In genomic region chr2:25211121-25211670, GRCm38 (mm10) we compare ENCODE assay signal across 8 mouse cellular contexts. TPM values are rescaled to one million over a fixed set of nuclear protein-coding genes. Genes with fewer than 3 reads are reported as not detected.
DNase-seq lines count a peak whose midpoint lies in the region; ATAC-seq and TF ChIP-seq lines count a peak whose summit lies in the region.

Gene Nelfb, minus strand, starts transcription at chr2:25211489.

- H3K9me3 ChIP-seq in forebrain, embryonic 14.5 days (replicated peaks; ENCODE audit: control insufficient read depth, low read length) = no peaks in the 10 kb centered on the region
- H3K9me3 ChIP-seq in liver, postnatal 0 days (ENCODE audit: low read length) = no peaks in the 10 kb centered on the region
- H3K9me3 ChIP-seq in neural tube, embryonic 13.5 days = no peaks in the 10 kb centered on the region

- TF ChIP-seq EP300 in liver, postnatal 0 days (IDR thresholded peaks at IDR 0.05; ENCODE audit: low read depth) = 0 out of 2 replicates have a peak, but pooled peaks have one; percentile 27

- TF ChIP-seq CTCF in liver, postnatal 0 days (IDR thresholded peaks at IDR 0.05; ENCODE audit: low read depth) = no peak

- peaks cover 15% of the 10 kb centered on the region for H3K4me1 ChIP-seq in forebrain, embryonic 14.5 days (ENCODE audit: control insufficient read depth, insufficient read depth, low read length)
- peaks cover 16% of the 10 kb centered on the region for H3K4me1 ChIP-seq in liver, postnatal 0 days (ENCODE audit: insufficient read depth)
- H3K4me1 ChIP-seq in neural tube, embryonic 13.5 days (replicated peaks) = peaks cover 38% of the 10 kb centered on the region

- H3K27ac ChIP-seq in forebrain, embryonic 14.5 days (ENCODE audit: low read depth, low read length) = peak within 1 kb of the TSS; percentile 81
- H3K27ac ChIP-seq in liver, postnatal 0 days (ENCODE audit: low read depth) = peak within 1 kb of the TSS; percentile 89
- peak within 1 kb of the TSS; percentile 92 for H3K27ac ChIP-seq in neural tube, embryonic 13.5 days (replicated peaks)

- peak within 1 kb of the TSS; percentile 93 for H3K4me2 ChIP-seq in forebrain, embryonic 14.5 days (ENCODE audit: low read length)
- H3K4me2 ChIP-seq in liver, postnatal 0 days (ENCODE audit: low read depth, low read length) = peak within 1 kb of the TSS; percentile 77
- H3K4me2 ChIP-seq in neural tube, embryonic 13.5 days = peak within 1 kb of the TSS; percentile 95

- ATAC-seq in forebrain, embryonic 14.5 days = peak; percentile 93
- ATAC-seq in liver, postnatal 0 days = peak; percentile 97
- peak; percentile 94 for ATAC-seq in neural tube, embryonic 13.5 days (ENCODE audit: low read depth)

- peak; percentile 95 for DNase-seq in ES-CJ7 (ENCODE audit: low read depth, low spot score)
- peak; percentile 81 for DNase-seq in cerebellum, adult 11 months
- DNase-seq in forebrain, embryonic 14.5 days (ENCODE audit: low spot score) = peak; percentile 87
- DNase-seq in heart, postnatal 10 days = peak; percentile 94 to 96
- no peak for DNase-seq in large intestine, adult 2 months (ENCODE audit: low read depth, low spot score)
- DNase-seq in liver, postnatal 0 days = peak; percentile 93
- peak; percentile 72 for DNase-seq in telencephalon, adult 2 months (ENCODE audit: low read depth, low spot score)

- H3K27me3 ChIP-seq in forebrain, embryonic 14.5 days (replicated peaks; ENCODE audit: control insufficient read depth, insufficient read depth, low read length) = no peaks in the 10 kb centered on the region
- no peaks in the 10 kb centered on the region for H3K27me3 ChIP-seq in liver, postnatal 0 days (ENCODE audit: insufficient read depth, low read length)
- peaks cover 17% of the 10 kb centered on the region; the same call in 1 of the 2 replicates for H3K27me3 ChIP-seq in neural tube, embryonic 13.5 days

- under 1% methylated on average over 44 of the region's 44 CpGs for WGBS in forebrain, embryonic 14.5 days
- WGBS in large intestine, adult 2 months = under 1% methylated on average over 44 of the region's 44 CpGs
- WGBS in liver, postnatal 0 days (ENCODE audit: insufficient replicate concordance) = 2% methylated on average over 44 of the region's 44 CpGs
- WGBS in neural tube, embryonic 13.5 days = under 1% methylated on average over 44 of the region's 44 CpGs

- peak within 1 kb of the TSS; percentile 89 for H3K4me3 ChIP-seq in forebrain, embryonic 14.5 days (ENCODE audit: low read depth, low read length)
- peak within 1 kb of the TSS; percentile 89 for H3K4me3 ChIP-seq in liver, postnatal 0 days (ENCODE audit: low read depth, low read length)
- peak within 1 kb of the TSS; percentile 90 for H3K4me3 ChIP-seq in neural tube, embryonic 13.5 days

- H3K9ac ChIP-seq in forebrain, embryonic 14.5 days (ENCODE audit: low read length) = peak within 1 kb of the TSS; percentile 91
- H3K9ac ChIP-seq in liver, postnatal 0 days (replicated peaks) = peak within 1 kb of the TSS; percentile 92
- peak within 1 kb of the TSS; percentile 93 for H3K9ac ChIP-seq in neural tube, embryonic 13.5 days

- intact Hi-C loops in heart, postnatal 10 days (cut with DNase I) = no loop called here

- peaks cover 19% of the 10 kb centered on the region for H3K36me3 ChIP-seq in forebrain, embryonic 14.5 days (ENCODE audit: control insufficient read depth, insufficient read depth, low read length)
- H3K36me3 ChIP-seq in liver, postnatal 0 days (replicated peaks; ENCODE audit: insufficient read depth, low read length) = peaks cover 22% of the 10 kb centered on the region
- peaks cover 30% of the 10 kb centered on the region for H3K36me3 ChIP-seq in neural tube, embryonic 13.5 days

RNA-seq across cellular contexts. Expression of gene Nelfb, which starts in this region (rescaled TPM):
- polyA plus RNA-seq in forebrain, embryonic 14.5 days (2014; fragmentation: Nextera tagmentation; extraction: Ambion mirVana) = 68.8 and 73.5 TPM in 2 replicates
- 10 to 100 TPM; 40.7 to 46.0 TPM for total RNA-seq in heart, postnatal 10 days (2021)
- 60.9 and 89.7 TPM in 2 replicates for polyA plus RNA-seq in large intestine, adult 2 months (2012; rRNA removed)
- 19.3 and 22.3 TPM in 2 replicates for polyA plus RNA-seq in liver, postnatal 0 days (2015; fragmentation: Nextera tagmentation; extraction: Ambion mirVana)
- 95.1 and 99.9 TPM in 2 replicates for polyA plus RNA-seq in neural tube, embryonic 13.5 days (2015; fragmentation: Nextera tagmentation; extraction: Ambion mirVana)
